ENCODE assay signal across 8 mouse cellular contexts in the genomic region with DNA sequence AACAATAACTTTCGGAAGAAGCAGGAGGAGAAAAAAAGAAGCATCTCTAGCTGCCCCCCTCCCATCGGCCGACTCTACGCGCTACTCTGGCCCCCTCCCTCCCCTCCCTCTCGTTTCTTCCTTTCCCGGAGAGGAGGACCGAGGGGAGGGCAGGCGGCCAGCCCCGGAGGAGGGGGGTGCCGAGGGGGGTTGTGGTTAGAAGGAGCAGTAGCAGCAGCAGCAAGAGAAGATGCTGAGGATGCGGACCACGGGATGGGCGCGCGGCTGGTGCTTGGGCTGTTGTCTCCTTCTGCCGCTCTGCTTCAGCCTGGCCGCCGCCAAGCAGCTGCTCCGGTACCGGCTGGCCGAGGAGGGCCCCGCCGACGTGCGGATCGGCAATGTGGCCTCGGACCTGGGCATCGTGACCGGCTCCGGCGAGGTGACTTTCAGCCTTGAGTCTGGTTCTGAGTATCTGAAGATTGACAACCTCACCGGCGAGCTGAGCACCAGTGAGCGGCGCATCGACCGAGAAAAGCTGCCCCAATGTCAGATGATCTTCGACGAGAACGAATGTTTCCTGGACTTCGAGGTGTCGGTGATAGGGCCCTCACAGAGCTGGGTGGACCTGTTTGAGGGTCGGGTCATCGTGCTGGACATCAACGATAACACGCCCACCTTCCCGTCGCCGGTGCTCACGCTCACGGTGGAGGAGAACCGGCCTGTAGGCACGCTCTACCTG. TPM values are rescaled to one million over a fixed set of nuclear protein-coding genes. Genes with fewer than 3 reads are reported as not detected.
DNase-seq lines count a peak whose midpoint lies in the region; ATAC-seq and TF ChIP-seq lines count a peak whose summit lies in the region.

No protein-coding gene starts in this region.

- peaks cover 17% of the 10 kb centered on the region; the same call in 1 of the 2 replicates for H3K27me3 ChIP-seq in intestine, embryonic 16.5 days (replicated peaks; ENCODE audit: control insufficient read depth, insufficient read depth, low read length)
- H3K27me3 ChIP-seq in limb, embryonic 14.5 days (ENCODE audit: control insufficient read depth, insufficient read depth, low read length) = peaks cover 6% of the 10 kb centered on the region; the same call in 1 of the 2 replicates

- no peaks in the 10 kb centered on the region for H3K36me3 ChIP-seq in intestine, embryonic 16.5 days (ENCODE audit: control insufficient read depth, insufficient read depth, low read length)
- no peaks in the 10 kb centered on the region for H3K36me3 ChIP-seq in limb, embryonic 14.5 days (ENCODE audit: control insufficient read depth, insufficient read depth, low read length)

- H3K4me3 ChIP-seq in intestine, embryonic 16.5 days (ENCODE audit: low read length) = peak overlapping the region; percentile 70
- peak overlapping the region; percentile 68 for H3K4me3 ChIP-seq in limb, embryonic 14.5 days (replicated peaks; ENCODE audit: low read length)

- H3K9me3 ChIP-seq in intestine, embryonic 16.5 days (ENCODE audit: control insufficient read depth, low read length) = no peaks in the 10 kb centered on the region
- no peaks in the 10 kb centered on the region for H3K9me3 ChIP-seq in limb, embryonic 14.5 days (ENCODE audit: control insufficient read depth, low read length)

- no peak for ATAC-seq in intestine, embryonic 16.5 days
- no peak for ATAC-seq in limb, embryonic 14.5 days (ENCODE audit: low FRiP score, low read depth)

- peak overlapping the region; percentile 66 for H3K9ac ChIP-seq in intestine, embryonic 16.5 days (ENCODE audit: low read depth, low read length)
- peak overlapping the region; percentile 68 for H3K9ac ChIP-seq in limb, embryonic 14.5 days (ENCODE audit: low read depth, low read length, severe bottlenecking)

- H3K4me1 ChIP-seq in intestine, embryonic 16.5 days (ENCODE audit: control insufficient read depth, insufficient read depth, low read length) = peaks cover 30% of the 10 kb centered on the region
- H3K4me1 ChIP-seq in limb, embryonic 14.5 days (ENCODE audit: control insufficient read depth, insufficient read depth, low read length) = peaks cover 17% of the 10 kb centered on the region

- H3K27ac ChIP-seq in intestine, embryonic 16.5 days (ENCODE audit: low read length) = peak overlapping the region; percentile 70
- no peak overlapping the region for H3K27ac ChIP-seq in limb, embryonic 14.5 days (replicated peaks; ENCODE audit: low read depth, low read length)

- peak overlapping the region; percentile 96 for H3K4me2 ChIP-seq in intestine, embryonic 16.5 days (ENCODE audit: low read depth, low read length)
- peak overlapping the region; percentile 94 for H3K4me2 ChIP-seq in limb, embryonic 14.5 days (replicated peaks; ENCODE audit: low read depth, low read length, severe bottlenecking)

- WGBS in intestine, embryonic 16.5 days = under 1% methylated on average over 49 of the region's 54 CpGs
- under 1% methylated on average over 33 of the region's 54 CpGs for WGBS in limb, embryonic 14.5 days

- DNase-seq in cerebellum, adult 11-12 months = peak; percentile 18
- DNase-seq in cerebellum, adult 9-10 months = no peak
- DNase-seq in cerebellum, postnatal 36 days = peak; percentile 38 to 39
- peak; percentile 18 to 27 for DNase-seq in gastrocnemius, adult 8-10 months (ENCODE audit: low spot score in 2 of 2)
- peak; percentile 25 for DNase-seq in limb, embryonic 14.5 days (ENCODE audit: low spot score)
- DNase-seq in neural tube, embryonic 10.5 days (ENCODE audit: extremely low spot score, low spot score) = peak; percentile 74
- peak; percentile 27 for DNase-seq in thymus, postnatal 14 days

- no peak for TF ChIP-seq POLR2A in limb, embryonic 14.5 days (IDR thresholded peaks at IDR 0.05; ENCODE audit: borderline replicate concordance, extremely low read depth, insufficient read depth, insufficient read length)

RNA-seq across cellular contexts. Expression of gene Pcdh7, which starts 1.3 kb away (rescaled TPM):
- total RNA-seq in gastrocnemius, adult 8-10 months (2022) = 1 to 10 TPM; 1.7 to 2.5 (median 2.1) TPM
- 3.3 and 3.8 TPM in 2 replicates for polyA plus RNA-seq in intestine, embryonic 16.5 days (2015; fragmentation: Nextera tagmentation; extraction: Ambion mirVana)
- 13.7 and 14.8 TPM in 2 replicates for polyA plus RNA-seq in limb, embryonic 14.5 days (2012; rRNA removed)
- polyA plus RNA-seq in limb, embryonic 14.5 days (2014; fragmentation: Nextera tagmentation; extraction: Ambion mirVana) = 12.5 and 14.7 TPM in 2 replicates
